21 mouse cellular contexts compared by ENCODE assay signal in the genomic region with DNA sequence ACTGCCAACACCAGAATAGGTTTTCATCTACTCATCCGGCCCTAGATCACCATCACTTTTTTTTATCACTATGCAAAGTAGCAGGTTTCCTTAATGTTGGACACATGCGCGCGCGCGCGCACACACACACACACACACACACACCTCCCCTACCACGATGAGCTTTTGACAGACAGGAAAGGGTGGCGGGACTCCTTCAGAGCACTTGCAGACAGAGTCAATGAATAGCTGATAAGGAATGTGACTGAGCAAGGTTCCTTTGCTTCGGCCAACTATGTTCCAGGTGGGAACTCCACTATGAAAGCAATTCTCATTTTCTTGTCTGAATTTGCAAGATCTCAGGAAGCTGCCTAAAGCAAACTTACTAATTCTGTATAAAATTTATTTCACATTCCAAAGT. TPM values are rescaled to one million over a fixed set of nuclear protein-coding genes. Genes with fewer than 3 reads are reported as not detected.
A peak's percentile ranks its signal among the peaks of the same experiment; 100 is the strongest.
DNase-seq lines count a peak whose midpoint lies in the region; ATAC-seq lines count a peak whose summit lies in the region.
"Had no signal": no experiment of that assay in that cellular context is flagged by ENCODE, and none has a peak within 500 bp of the region (broad histone marks: within the 10 kb centered on the region; RNA-seq: fewer than 3 reads in every experiment).

No protein-coding gene starts in this region.

- H3K4me2 ChIP-seq in kidney, embryonic 14.5 days (replicated peaks; ENCODE audit: low read depth, low read length), result no peak overlapping the region
- 0 out of 2 replicates have a peak overlapping the region, but pooled peaks have one; percentile 7 for H3K4me2 ChIP-seq in lung, embryonic 16.5 days (ENCODE audit: low read depth, low read length)
- no peak overlapping the region for H3K4me2 ChIP-seq in stomach, embryonic 16.5 days (ENCODE audit: low read depth, low read length)
- H3K4me2 ChIP-seq: forebrain, embryonic 12.5 days; heart, embryonic 15.5 days; limb, embryonic 12.5 days; liver, embryonic 15.5 days; neural tube, embryonic 12.5 days had no signal

- no peak overlapping the region for H3K27ac ChIP-seq in kidney, embryonic 14.5 days (ENCODE audit: low read depth, low read length)
- peak overlapping the region; percentile 63 for H3K27ac ChIP-seq in lung, embryonic 16.5 days (ENCODE audit: low read length)
- H3K27ac ChIP-seq in stomach, embryonic 16.5 days (ENCODE audit: low read length), result peak overlapping the region; percentile 46; the same call in 1 of the 2 replicates
- H3K27ac ChIP-seq in hindbrain, embryonic 10.5 days, result no peak overlapping the region
- H3K27ac ChIP-seq: forebrain, embryonic 12.5 days; heart, adult 2 months; heart, embryonic 15.5 days; left cerebral cortex, adult 2 months; limb, embryonic 12.5 days; liver, embryonic 15.5 days; neural tube, embryonic 12.5 days had no signal

- ATAC-seq in kidney, embryonic 14.5 days (ENCODE audit: low FRiP score, low TSS enrichment), result no peak
- ATAC-seq in lung, embryonic 16.5 days (ENCODE audit: low read depth), result peak; percentile 66; the same call in 1 of the 2 replicates
- no peak for ATAC-seq in stomach, embryonic 16.5 days (ENCODE audit: insufficient read depth, low FRiP score)
- ATAC-seq: CD4-positive, CD25-positive, alpha-beta regulatory T cell, adult 4 months had no signal

- no peaks in the 10 kb centered on the region for H3K4me1 ChIP-seq in kidney, embryonic 14.5 days (ENCODE audit: control insufficient read depth, insufficient read depth, low read length)
- peaks cover 26% of the 10 kb centered on the region for H3K4me1 ChIP-seq in lung, embryonic 16.5 days (replicated peaks; ENCODE audit: control insufficient read depth, insufficient read depth, low read length)
- H3K4me1 ChIP-seq in stomach, embryonic 16.5 days (ENCODE audit: control insufficient read depth, insufficient read depth, low read length), result peaks cover 25% of the 10 kb centered on the region
- H3K4me1 ChIP-seq in hindbrain, embryonic 10.5 days (replicated peaks), result no peaks in the 10 kb centered on the region
- H3K4me1 ChIP-seq: forebrain, embryonic 12.5 days; limb, embryonic 12.5 days; liver, embryonic 15.5 days; neural tube, embryonic 12.5 days had no signal

- H3K9me3 ChIP-seq in kidney, embryonic 14.5 days (ENCODE audit: control insufficient read depth, low read length), result no peaks in the 10 kb centered on the region
- no peaks in the 10 kb centered on the region for H3K9me3 ChIP-seq in lung, embryonic 16.5 days (ENCODE audit: control insufficient read depth, low read length)
- H3K9me3 ChIP-seq in stomach, embryonic 16.5 days (replicated peaks; ENCODE audit: control insufficient read depth, low read length), result no peaks in the 10 kb centered on the region
- no peaks in the 10 kb centered on the region for H3K9me3 ChIP-seq in hindbrain, embryonic 10.5 days
- H3K9me3 ChIP-seq: forebrain, embryonic 12.5 days; G1E; heart, embryonic 15.5 days; limb, embryonic 12.5 days; liver, embryonic 15.5 days; neural tube, embryonic 12.5 days had no signal

- H3K36me3 ChIP-seq in kidney, embryonic 14.5 days (ENCODE audit: control insufficient read depth, insufficient read depth, low read length), result no peaks in the 10 kb centered on the region
- H3K36me3 ChIP-seq in lung, embryonic 16.5 days (ENCODE audit: control insufficient read depth, insufficient read depth, low read length), result no peaks in the 10 kb centered on the region
- 0 out of 2 replicates have a peak, but pooled peaks cover 3% of the 10 kb centered on the region for H3K36me3 ChIP-seq in stomach, embryonic 16.5 days (ENCODE audit: control insufficient read depth, insufficient read depth, low read length)
- H3K36me3 ChIP-seq in hindbrain, embryonic 10.5 days, result no peaks in the 10 kb centered on the region
- H3K36me3 ChIP-seq: heart, embryonic 15.5 days; liver, embryonic 15.5 days; neural tube, embryonic 12.5 days had no signal

- H3K27me3 ChIP-seq in kidney, embryonic 14.5 days (ENCODE audit: control insufficient read depth, insufficient read depth, low read length), result no peaks in the 10 kb centered on the region
- no peaks in the 10 kb centered on the region for H3K27me3 ChIP-seq in lung, embryonic 16.5 days (ENCODE audit: control insufficient read depth, insufficient read depth, low read depth, low read length)
- no peaks in the 10 kb centered on the region for H3K27me3 ChIP-seq in stomach, embryonic 16.5 days (ENCODE audit: control insufficient read depth, insufficient read depth, low read length)
- H3K27me3 ChIP-seq in hindbrain, embryonic 10.5 days (ENCODE audit: insufficient read depth, poor library complexity, severe bottlenecking), result no peaks in the 10 kb centered on the region
- H3K27me3 ChIP-seq: forebrain, embryonic 12.5 days; heart, embryonic 15.5 days; limb, embryonic 12.5 days; liver, embryonic 15.5 days; neural tube, embryonic 12.5 days had no signal

- 80% methylated on average over 10 of the region's 10 CpGs for WGBS in kidney, embryonic 14.5 days
- 59% methylated on average over 10 of the region's 10 CpGs for WGBS in lung, embryonic 16.5 days
- 75% methylated on average over 10 of the region's 10 CpGs for WGBS in stomach, embryonic 16.5 days
- 93% methylated on average over 10 of the region's 10 CpGs for WGBS in hindbrain, embryonic 10.5 days

- no peak overlapping the region for H3K4me3 ChIP-seq in kidney, embryonic 14.5 days (ENCODE audit: low read length)
- H3K4me3 ChIP-seq in lung, embryonic 16.5 days (ENCODE audit: low read length), result no peak overlapping the region
- no peak overlapping the region for H3K4me3 ChIP-seq in stomach, embryonic 16.5 days (replicated peaks; ENCODE audit: low read length)
- H3K4me3 ChIP-seq in hindbrain, embryonic 10.5 days, result no peak overlapping the region
- H3K4me3 ChIP-seq: forebrain, embryonic 12.5 days; heart, adult 2 months; heart, embryonic 15.5 days; left cerebral cortex, adult 2 months; limb, embryonic 12.5 days; liver, embryonic 15.5 days; neural tube, embryonic 12.5 days had no signal

- DNase-seq in kidney, postnatal 10 days, result peak; percentile 23
- peak; percentile 39 for DNase-seq in R1 (ENCODE audit: low read depth, low spot score)
- no peak for DNase-seq in right cerebral cortex, postnatal 10 days (ENCODE audit: low spot score in 2 of 2)
- no peak for DNase-seq in hindbrain, embryonic 10.5 days (ENCODE audit: low spot score)
- DNase-seq: adrenal gland, adult 2 months; cerebellum, postnatal 10 days; gastrocnemius, postnatal 10 days; heart, adult 2 months; right cerebral cortex, postnatal 14 days; thymus, postnatal 36 days had no signal

- H3K9ac ChIP-seq in kidney, embryonic 14.5 days (ENCODE audit: low read depth, low read length), result no peak overlapping the region
- no peak overlapping the region for H3K9ac ChIP-seq in lung, embryonic 16.5 days (ENCODE audit: low read length)
- H3K9ac ChIP-seq in stomach, embryonic 16.5 days (ENCODE audit: low read length), result no peak overlapping the region
- H3K9ac ChIP-seq: forebrain, embryonic 12.5 days; heart, embryonic 15.5 days; limb, embryonic 12.5 days; liver, embryonic 15.5 days; neural tube, embryonic 12.5 days had no signal

RNA-seq across cellular contexts. Expression of a gene that starts 22.7 kb away (rescaled TPM):
- 23.1 and 28.2 TPM in 2 replicates for polyA plus RNA-seq in kidney, embryonic 14.5 days (2014; fragmentation: Nextera tagmentation; extraction: Ambion mirVana)
- polyA plus RNA-seq in lung, embryonic 16.5 days (2015; fragmentation: Nextera tagmentation; extraction: Ambion mirVana), result 24.9 and 25.3 TPM in 2 replicates
- 25.4 and 26.2 TPM in 2 replicates for polyA plus RNA-seq in stomach, embryonic 16.5 days (2015; fragmentation: Nextera tagmentation; extraction: Ambion mirVana)
- polyA plus RNA-seq in hindbrain, embryonic 10.5 days (2016; fragmentation: Nextera tagmentation; extraction: Ambion mirVana), result 25.4 and 31.3 TPM in 2 replicates

Comparison
In these comparisons a context has a peak if more than half of its experiments do, and no peak if none do; other contexts are left out.
1. DNase-seq: peak in kidney, postnatal 10 days (single experiment) and R1 (single experiment); none in right cerebral cortex, postnatal 10 days (0 of 2) and hindbrain, embryonic 10.5 days (single experiment).
2. H3K27ac ChIP-seq: peak in lung, embryonic 16.5 days (single experiment) and stomach, embryonic 16.5 days (single experiment); none in kidney, embryonic 14.5 days (single experiment) and hindbrain, embryonic 10.5 days (single experiment).